Mouse (Mus musculus) left cerebral cortex, adult 8-10 months (tissue): ENCODE results near the gene Pde6h. TPM values are rescaled to one million over a fixed set of nuclear protein-coding genes. Genes with fewer than 3 reads are reported as not detected.

Experiments
- DNase-seq, 2 experiments: peaks; one replicate each; pipeline ENCODE4 v3.0.0; 2022; ENCODE audit warnings: low spot score in 2 of 2
- total RNA-seq, 4 experiments: library from RNA; stranded (reverse); gene quantifications; 2 replicates each; pipeline ENCODE4 v1.2.4; 2022

Pde6h gene
- total RNA-seq, 4 experiments from 2014 or later, result 0.44 to 3.0 (median 1.1) TPM

DNA sequence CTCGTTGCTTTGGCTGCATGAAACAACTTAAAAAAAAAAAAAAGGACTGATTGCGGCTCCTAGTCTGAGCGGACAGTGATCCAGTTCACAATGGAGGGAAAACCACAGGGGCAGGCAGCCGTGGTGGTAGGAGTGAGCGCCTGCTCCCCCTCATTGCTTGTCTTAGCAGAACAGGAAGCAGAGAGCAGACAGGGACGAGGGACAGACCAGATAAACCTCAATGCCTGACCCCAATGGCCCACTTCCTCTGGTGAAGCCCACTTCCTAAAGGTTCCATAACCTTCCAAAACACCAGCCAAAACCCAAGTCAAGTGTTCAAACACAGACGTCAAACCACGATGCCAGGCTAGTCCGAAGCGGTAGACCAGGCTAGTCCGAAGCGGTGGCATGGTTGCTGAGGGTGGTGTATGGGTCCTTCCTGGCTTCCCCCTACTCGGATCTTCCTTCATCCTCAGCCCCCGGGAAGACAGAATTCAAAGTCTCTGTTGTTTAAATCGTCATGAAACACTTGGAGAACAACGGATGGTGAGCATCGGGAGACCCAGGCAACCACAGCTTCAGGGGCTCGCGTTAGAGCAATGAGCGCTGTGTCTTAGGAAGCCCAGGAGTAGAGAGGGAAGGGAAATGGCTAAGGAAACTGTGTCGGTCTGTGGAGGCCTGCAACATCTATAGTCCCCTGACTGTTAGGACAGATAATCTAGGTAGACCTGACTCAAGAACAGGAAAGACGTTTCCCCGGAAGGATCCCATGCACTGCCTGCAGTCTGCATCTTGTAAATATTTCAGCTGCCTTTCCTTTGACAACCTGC is 55.8 kb downstream of the Pde6h start:
- no peak for DNase-seq

GRCm38 (mm10) chr6:136980331-136980746 is 56.7 kb downstream of the Pde6h start:
- DNase-seq, result no peak

DNA sequence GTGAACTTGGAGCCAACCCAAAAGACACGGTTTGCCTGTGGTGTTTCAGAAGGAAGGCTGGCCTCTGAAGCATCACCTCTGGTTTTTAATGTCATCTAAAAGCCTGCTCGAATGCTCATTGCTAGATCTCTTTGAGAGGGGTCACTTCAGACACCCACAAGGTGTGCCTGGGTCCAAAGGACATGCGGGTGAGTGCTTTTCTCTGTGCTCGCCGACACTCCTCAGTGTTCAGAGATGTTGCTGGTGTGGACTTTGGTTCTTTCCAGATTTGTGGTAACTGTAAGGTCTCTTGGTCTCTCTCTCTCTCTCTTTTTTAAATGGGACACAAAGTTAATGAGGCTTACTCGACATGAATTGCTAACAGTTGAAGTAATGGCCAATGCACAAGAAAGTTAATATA is 58.9 kb downstream of the Pde6h start:
- DNase-seq, result no peak

DNA sequence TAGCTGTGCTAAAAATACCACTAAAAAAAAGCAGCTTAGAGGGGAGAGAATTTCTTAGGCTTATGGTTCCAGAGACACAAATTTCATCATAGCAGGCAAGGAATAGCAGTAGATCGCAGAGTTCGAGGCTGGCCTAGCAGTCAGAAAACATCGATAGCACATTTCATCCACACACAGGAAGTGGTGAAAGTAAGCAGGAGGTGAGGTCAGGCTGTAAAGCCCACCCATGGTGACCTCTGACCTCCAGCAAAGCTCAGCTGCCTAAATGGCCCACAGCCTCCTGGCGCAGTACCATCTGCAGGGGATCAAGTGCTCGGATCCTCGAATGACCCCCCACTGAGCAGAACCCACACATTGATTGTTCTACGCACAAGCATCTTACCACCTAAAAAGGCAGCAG is 59.6 kb downstream of the Pde6h start:
- DNase-seq, result no peak

GRCm38 (mm10) chr6:136986019-136986418 is 62.4 kb downstream of the Pde6h start:
- no peak for DNase-seq

DNA sequence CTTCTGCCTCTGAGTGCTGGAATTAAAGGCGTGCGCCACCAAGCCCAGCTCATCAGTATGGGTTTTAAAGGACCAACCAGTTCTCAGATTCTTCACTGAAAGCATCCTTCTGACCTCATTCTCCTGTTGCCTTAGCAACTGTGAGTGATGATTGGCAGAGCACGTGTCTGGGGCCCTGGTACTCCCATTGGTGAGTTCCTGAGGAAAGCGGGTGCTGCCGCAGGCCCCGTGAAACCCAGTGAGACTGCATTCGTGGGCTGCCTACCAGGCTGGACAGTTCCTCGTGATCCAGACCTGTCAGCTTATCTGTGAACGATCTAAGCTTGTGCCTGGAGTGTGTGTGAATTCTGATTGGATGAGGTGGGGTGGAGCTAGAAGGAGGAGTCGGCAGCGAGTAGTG is 63.1 kb downstream of the Pde6h start:
- DNase-seq, result peak in 1 of 2 experiments; percentile 25

DNA sequence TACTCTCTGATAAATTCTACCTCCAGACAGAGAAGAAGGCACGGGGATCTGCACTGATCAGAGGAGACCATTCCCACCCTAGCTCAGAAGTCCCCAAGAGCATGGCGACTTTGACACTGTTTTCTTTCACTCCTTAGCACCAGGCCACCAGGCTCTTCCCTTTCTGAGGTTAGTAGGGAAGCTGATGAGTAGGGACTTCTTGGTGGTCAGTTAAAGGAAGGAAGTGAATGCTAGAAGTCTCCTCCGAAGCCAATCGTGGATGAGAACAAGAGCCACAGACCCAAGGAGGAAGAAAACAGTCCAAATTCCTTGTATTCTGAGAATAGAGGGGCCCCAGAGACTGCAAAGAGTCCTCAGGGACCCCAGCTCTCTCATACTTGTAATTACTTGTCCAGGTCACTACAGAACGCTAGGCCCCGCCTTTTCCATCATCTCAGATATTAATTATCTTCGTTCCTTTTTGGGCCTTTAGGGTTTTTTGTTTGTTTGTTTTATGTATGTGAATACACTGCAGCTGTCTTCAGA is 65.0 kb downstream of the Pde6h start:
- no peak for DNase-seq

GRCm38 (mm10) chr6:136989824-136990497 is 66.3 kb downstream of the Pde6h start:
- DNase-seq, result no peak

GRCm38 (mm10) chr6:136990557-136990956 is 66.9 kb downstream of the Pde6h start:
- DNase-seq, result no peak

DNA sequence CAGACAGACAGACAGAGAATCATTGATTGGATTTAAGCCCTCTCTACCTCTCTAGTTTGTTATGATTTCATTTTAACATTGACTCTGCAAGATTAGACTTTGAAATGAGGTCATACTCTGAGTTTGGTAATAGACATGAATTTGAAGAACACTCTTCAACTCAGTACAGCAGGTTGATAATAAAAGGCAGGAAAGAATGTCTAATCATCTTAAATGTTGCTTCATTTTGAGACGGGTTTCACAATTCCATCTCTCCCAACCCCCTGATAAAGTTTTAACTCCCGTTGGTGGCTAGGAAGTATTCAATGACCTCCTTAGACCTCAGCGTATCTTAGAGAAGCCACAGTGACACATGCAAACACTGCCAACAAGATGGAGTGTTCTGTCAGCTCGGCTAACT is 69.9 kb downstream of the Pde6h start:
- no peak for DNase-seq

DNA sequence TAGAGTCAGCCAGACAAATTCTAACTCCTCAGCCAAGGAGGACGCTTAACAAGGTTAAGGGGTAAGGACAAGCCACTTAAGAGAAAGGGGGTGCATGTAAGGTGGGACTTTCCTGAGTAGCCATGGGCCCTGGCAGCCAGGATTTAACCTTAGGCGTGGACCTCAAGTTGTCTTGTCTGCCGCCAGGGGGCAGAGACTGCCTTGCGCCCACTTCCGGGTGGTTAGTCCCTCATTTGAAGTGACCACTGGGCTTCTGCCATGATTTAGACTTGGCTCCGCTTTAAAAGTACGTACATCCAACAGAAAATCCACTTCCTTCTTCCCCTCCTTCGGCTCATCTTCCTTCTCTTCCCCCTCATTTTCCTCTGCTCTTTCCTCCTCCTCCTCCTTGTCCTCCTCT is 71.9 kb downstream of the Pde6h start:
- DNase-seq, result no peak

DNA sequence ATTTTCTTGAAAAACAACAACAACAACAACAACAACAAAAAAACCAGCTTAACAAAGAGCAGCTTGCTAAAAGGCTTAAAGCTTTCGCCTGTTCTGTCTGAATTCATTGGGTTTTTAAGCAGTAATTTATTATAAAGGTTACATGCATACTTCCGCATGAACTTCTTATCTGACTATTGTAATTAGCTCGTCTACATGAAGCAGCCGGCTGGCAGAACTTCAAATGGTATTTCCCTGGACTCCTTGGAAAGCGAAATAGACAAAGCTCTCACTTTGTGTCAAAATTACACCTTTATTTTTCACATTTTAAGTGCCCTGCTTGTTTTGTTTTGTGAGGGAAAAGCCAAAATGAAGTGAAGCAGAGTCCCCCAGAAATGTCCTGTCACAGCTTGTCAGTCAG is 72.7 kb downstream of the Pde6h start:
- no peak for DNase-seq

DNA sequence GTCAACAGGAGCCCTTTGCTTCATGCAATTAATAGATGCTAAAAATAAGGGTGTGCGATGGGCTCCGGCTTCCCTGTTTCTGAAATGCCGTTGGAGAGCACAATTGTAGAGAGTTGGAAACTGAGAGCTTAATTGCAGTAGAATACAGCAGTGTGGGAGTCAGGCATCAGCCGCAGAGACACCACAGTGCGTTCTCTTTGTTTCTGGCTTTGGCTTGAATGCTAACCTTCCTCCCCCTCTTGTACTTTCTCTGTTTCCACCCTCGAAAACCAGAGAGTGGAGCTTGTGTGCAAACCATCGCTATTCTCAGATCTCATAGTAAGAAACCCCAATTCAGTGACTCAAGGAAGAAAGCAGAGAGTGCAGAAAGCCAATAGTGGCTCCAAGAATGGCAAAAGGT is 74.5 kb downstream of the Pde6h start:
- DNase-seq, result peak in 1 of 2 experiments; percentile 41

DNA sequence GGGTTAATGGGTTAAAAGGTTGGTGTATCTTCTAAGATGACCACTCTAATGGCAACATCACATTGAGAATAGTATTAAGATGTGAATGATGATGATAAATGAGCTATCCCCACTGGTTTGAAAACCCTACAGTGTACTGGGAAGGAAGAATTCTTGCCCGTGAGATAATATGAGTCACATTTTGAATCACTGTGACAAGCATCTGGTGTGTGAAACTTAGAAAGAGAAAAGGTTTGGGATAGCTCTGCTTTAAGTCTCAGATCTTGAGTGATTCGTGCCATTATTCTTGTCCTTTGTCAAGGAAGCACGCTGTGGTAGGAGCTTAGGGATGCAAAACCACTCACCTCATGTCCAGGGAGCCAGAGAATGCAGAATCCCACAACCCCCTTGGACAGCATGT is 75.4 kb downstream of the Pde6h start:
- DNase-seq, result no peak

- DNase-seq, result no peak
Measured at GRCm38 (mm10) chr6:136999707-137000446, 76.2 kb downstream of the Pde6h start.

GRCm38 (mm10) chr6:137000706-137001105 is 77.1 kb downstream of the Pde6h start:
- DNase-seq, result no peak

GRCm38 (mm10) chr6:137001267-137002168 is 77.9 kb downstream of the Pde6h start:
- no peak for DNase-seq

GRCm38 (mm10) chr6:137002169-137002514 is 78.5 kb downstream of the Pde6h start:
- DNase-seq, result no peak

DNA sequence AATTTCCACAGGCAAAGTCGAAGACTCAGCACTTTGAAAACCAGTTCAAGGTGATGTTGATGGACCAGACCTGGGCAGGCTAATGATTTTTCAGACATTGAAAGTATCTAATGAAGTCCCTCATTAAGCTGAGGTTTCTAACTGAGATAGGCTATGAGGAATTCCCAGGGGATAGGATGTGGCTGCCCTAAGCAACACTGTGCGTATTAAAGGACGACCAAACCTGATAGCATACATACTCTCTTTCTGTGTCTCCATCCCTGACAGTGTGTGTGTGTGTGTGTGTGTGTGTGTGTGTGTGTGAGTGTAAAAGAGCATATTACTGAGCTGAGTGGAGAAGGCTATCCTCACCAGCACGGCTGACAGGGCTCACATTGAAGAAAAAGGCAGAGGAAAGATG is 80.7 kb downstream of the Pde6h start:
- DNase-seq, result no peak

- DNase-seq, result no peak
Measured at GRCm38 (mm10) chr6:137011187-137011586, 87.6 kb downstream of the Pde6h start.

GRCm38 (mm10) chr6:137014346-137014745 is 90.7 kb downstream of the Pde6h start:
- no peak for DNase-seq
